Mouse (Mus musculus): ENCODE measurements around the gene Adprm. TPM values are rescaled to one million over a fixed set of nuclear protein-coding genes. Genes with fewer than 3 reads are reported as not detected.

Gene Adprm
- polyA plus RNA-seq, 1 experiment from 2014 or later, result 34.0 TPM

GRCm38 (mm10) chr11:67010430-67010829 is 42.0 kb downstream of the Adprm start:
- Histone ChIP-seq H3K27ac (no peak overlapping the region), H3K4me1 (peaks cover 15% of the 10 kb centered on the region), H3K9me3 (replicated peaks) (no peaks in the 10 kb centered on the region), H3K36me3 (no peaks in the 10 kb centered on the region), H3K27me3 (ENCODE audit: low read depth, poor library complexity, severe bottlenecking) (no peaks in the 10 kb centered on the region), H3K4me3 (no peak overlapping the region)
- peak; percentile 34 for DNase-seq (ENCODE audit: low spot score)
- 6% methylated on average over 8 of the region's 8 CpGs for WGBS

- Histone ChIP-seq H3K27me3 (ENCODE audit: low read depth, poor library complexity, severe bottlenecking) (no peaks in the 10 kb centered on the region), H3K9me3 (replicated peaks) (no peaks in the 10 kb centered on the region), H3K4me3 (no peak overlapping the region), H3K4me1 (peaks cover 15% of the 10 kb centered on the region), H3K36me3 (no peaks in the 10 kb centered on the region), H3K27ac (no peak overlapping the region)
- WGBS, result 94% methylated on average over 4 of the region's 4 CpGs
- no peak for DNase-seq (ENCODE audit: low spot score)
These were observed 43.9 kb downstream of the Adprm start for GRCm38 (mm10) chr11:67008528-67008927.

- Histone ChIP-seq H3K9me3 (replicated peaks) (no peaks in the 10 kb centered on the region), H3K27ac (no peak overlapping the region), H3K36me3 (no peaks in the 10 kb centered on the region), H3K4me3 (no peak overlapping the region), H3K4me1 (peaks cover 15% of the 10 kb centered on the region), H3K27me3 (ENCODE audit: low read depth, poor library complexity, severe bottlenecking) (no peaks in the 10 kb centered on the region)
- 88% methylated on average over 8 of the region's 8 CpGs for whole genome bisulfite sequencing
- no peak for DNase-seq (ENCODE audit: low spot score)
These were observed 44.4 kb downstream of the Adprm start for GRCm38 (mm10) chr11:67007961-67008360.

GRCm38 (mm10) chr11:67002911-67003310 is 49.5 kb downstream of the Adprm start:
- H3K4me3 ChIP-seq, result no peak overlapping the region
- DNase-seq (ENCODE audit: low spot score), result no peak
- no peaks in the 10 kb centered on the region for H3K9me3 ChIP-seq (replicated peaks)
- WGBS, result 79% methylated on average over 2 of the region's 2 CpGs
- H3K36me3 ChIP-seq, result no peaks in the 10 kb centered on the region
- H3K4me1 ChIP-seq, result peaks cover 5% of the 10 kb centered on the region; the same call in 1 of the 2 replicates
- no peaks in the 10 kb centered on the region for H3K27me3 ChIP-seq (ENCODE audit: low read depth, poor library complexity, severe bottlenecking)
- H3K27ac ChIP-seq, result no peak overlapping the region

- H3K4me1 ChIP-seq, result peaks cover 5% of the 10 kb centered on the region; the same call in 1 of the 2 replicates
- no peak for DNase-seq (ENCODE audit: low spot score)
- H3K27ac ChIP-seq, result peak overlapping the region; percentile 17; the same call in 1 of the 2 replicates
- H3K27me3 ChIP-seq (ENCODE audit: low read depth, poor library complexity, severe bottlenecking), result no peaks in the 10 kb centered on the region
- no peaks in the 10 kb centered on the region for H3K36me3 ChIP-seq
- no peak overlapping the region for H3K4me3 ChIP-seq
- 42% methylated on average over 1 of the region's 1 CpGs for WGBS
- H3K9me3 ChIP-seq (replicated peaks), result no peaks in the 10 kb centered on the region
These were observed 50.7 kb downstream of the Adprm start for GRCm38 (mm10) chr11:67001717-67002116.

DNA sequence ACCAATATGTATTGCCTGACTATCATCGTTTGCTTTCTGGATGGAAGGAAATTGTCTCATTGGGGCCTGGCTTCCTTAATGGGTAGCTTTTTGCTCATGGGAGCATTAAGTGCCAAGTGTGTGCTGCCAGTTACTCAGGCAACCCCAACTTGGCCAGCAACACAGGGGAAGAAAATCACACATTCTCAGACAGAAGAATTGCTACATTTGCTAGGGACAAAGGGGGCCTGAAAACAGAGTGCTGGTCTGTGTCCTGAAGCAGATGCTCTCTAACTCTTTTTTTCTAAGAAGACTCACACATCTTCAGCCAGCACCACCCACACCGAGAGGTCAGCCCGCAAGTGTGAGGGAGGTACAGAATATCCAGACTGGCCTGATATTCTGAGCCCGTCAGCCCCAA is 51.7 kb downstream of the Adprm start:
- Histone ChIP-seq H3K36me3 (no peaks in the 10 kb centered on the region), H3K4me3 (no peak overlapping the region), H3K4me1 (peaks cover 5% of the 10 kb centered on the region; the same call in 1 of the 2 replicates), H3K9me3 (replicated peaks) (no peaks in the 10 kb centered on the region), H3K27me3 (ENCODE audit: low read depth, poor library complexity, severe bottlenecking) (no peaks in the 10 kb centered on the region), H3K27ac (no peak overlapping the region)
- no peak for DNase-seq (ENCODE audit: low spot score)
- WGBS, result 91% methylated on average over 4 of the region's 4 CpGs

- peaks cover 5% of the 10 kb centered on the region; the same call in 1 of the 2 replicates for H3K4me1 ChIP-seq
- H3K27ac ChIP-seq, result no peak overlapping the region
- no peaks in the 10 kb centered on the region for H3K36me3 ChIP-seq
- no peaks in the 10 kb centered on the region for H3K9me3 ChIP-seq (replicated peaks)
- no peak overlapping the region for H3K4me3 ChIP-seq
- WGBS, result 87% methylated on average over 14 of the region's 14 CpGs
- no peaks in the 10 kb centered on the region for H3K27me3 ChIP-seq (ENCODE audit: low read depth, poor library complexity, severe bottlenecking)
- no peak for DNase-seq (ENCODE audit: low spot score)
These were observed 53.7 kb downstream of the Adprm start for GRCm38 (mm10) chr11:66998467-66999403.

GRCm38 (mm10) chr11:66996446-66996845 is 55.9 kb downstream of the Adprm start:
- Histone ChIP-seq H3K36me3 (no peaks in the 10 kb centered on the region), H3K4me3 (no peak overlapping the region), H3K4me1 (no peaks in the 10 kb centered on the region), H3K27me3 (ENCODE audit: low read depth, poor library complexity, severe bottlenecking) (no peaks in the 10 kb centered on the region), H3K9me3 (replicated peaks) (no peaks in the 10 kb centered on the region), H3K27ac (no peak overlapping the region)
- no peak for DNase-seq (ENCODE audit: low spot score)
- 81% methylated on average over 4 of the region's 4 CpGs for WGBS

DNA sequence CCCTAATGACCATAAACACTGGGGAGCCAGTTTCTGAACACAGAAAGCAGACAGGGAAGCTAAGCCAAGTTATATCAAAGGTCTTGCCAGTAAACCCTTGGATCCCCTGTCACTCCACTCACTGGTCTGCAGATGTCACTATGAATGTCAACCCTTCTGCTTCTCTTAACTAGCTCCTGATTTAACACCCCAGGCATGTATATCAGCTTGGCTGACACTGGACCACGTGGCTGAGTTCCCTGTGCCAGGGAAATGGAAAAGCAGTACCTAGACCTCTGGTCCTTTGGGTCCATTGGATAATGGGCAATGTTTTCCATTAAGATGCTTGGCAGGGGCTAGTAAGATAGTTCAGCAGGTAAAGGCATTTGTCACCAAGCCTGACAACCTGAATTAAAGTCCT is 58.7 kb downstream of the Adprm start:
- no peak overlapping the region for H3K27ac ChIP-seq
- no peak for DNase-seq (ENCODE audit: low spot score)
- no peaks in the 10 kb centered on the region for H3K36me3 ChIP-seq
- H3K27me3 ChIP-seq (ENCODE audit: low read depth, poor library complexity, severe bottlenecking), result no peaks in the 10 kb centered on the region
- no peak overlapping the region for H3K4me3 ChIP-seq
- no peaks in the 10 kb centered on the region for H3K4me1 ChIP-seq
- 30% methylated on average over 1 of the region's 1 CpGs for WGBS
- no peaks in the 10 kb centered on the region for H3K9me3 ChIP-seq (replicated peaks)

- H3K4me1 ChIP-seq, result no peaks in the 10 kb centered on the region
- no peaks in the 10 kb centered on the region for H3K36me3 ChIP-seq
- no peaks in the 10 kb centered on the region for H3K9me3 ChIP-seq (replicated peaks)
- no peak for DNase-seq (ENCODE audit: low spot score)
- H3K4me3 ChIP-seq, result no peak overlapping the region
- H3K27ac ChIP-seq, result no peak overlapping the region
- H3K27me3 ChIP-seq (ENCODE audit: low read depth, poor library complexity, severe bottlenecking), result no peaks in the 10 kb centered on the region
- WGBS, result 78% methylated on average over 2 of the region's 2 CpGs
These were observed 60.2 kb downstream of the Adprm start for GRCm38 (mm10) chr11:66992150-66992549.

Small RNA genes lying within 50 kb of the gene (microRNA-seq; reads per million reads assigned to microRNA genes)
- gene Mir6923, result not detected

Other genes starting within 250 kb of the Adprm start
- gene Pirt, start 140.6 kb downstream of the Adprm start, polyA plus RNA-seq (2016; fragmentation: Nextera tagmentation; extraction: Ambion mirVana), result not detected in 2 replicates
- gene Tmem238l, start 96.0 kb downstream of the Adprm start, polyA plus RNA-seq (2016; fragmentation: Nextera tagmentation; extraction: Ambion mirVana), result not detected in 2 replicates
- 1.1 and 2.0 TPM in 2 replicates for gene Tmem220, start 27.4 kb downstream of the Adprm start, polyA plus RNA-seq (2016; fragmentation: Nextera tagmentation; extraction: Ambion mirVana)
- gene Sco1, start 76 bp upstream of the Adprm start, polyA plus RNA-seq (2016; fragmentation: Nextera tagmentation; extraction: Ambion mirVana), result 22.8 and 24.7 TPM in 2 replicates
- gene Myh3, start 25.7 kb upstream of the Adprm start, polyA plus RNA-seq (2016; fragmentation: Nextera tagmentation; extraction: Ambion mirVana), result 0.24 and 0.78 TPM in 2 replicates
- not detected in 2 replicates for gene Myh2, start 118.4 kb upstream of the Adprm start, polyA plus RNA-seq (2016; fragmentation: Nextera tagmentation; extraction: Ambion mirVana)
- gene Myh1, start 147.5 kb upstream of the Adprm start, polyA plus RNA-seq (2016; fragmentation: Nextera tagmentation; extraction: Ambion mirVana), result 0.05 TPM in 1 of 2 replicates, not detected in the other
- gene Myh4, start 185.4 kb upstream of the Adprm start, polyA plus RNA-seq (2016; fragmentation: Nextera tagmentation; extraction: Ambion mirVana), result not detected in 2 replicates
- 0.11 TPM in 1 of 2 replicates, not detected in the other for gene Myh8, start 224.5 kb upstream of the Adprm start, polyA plus RNA-seq (2016; fragmentation: Nextera tagmentation; extraction: Ambion mirVana)